Mouse (Mus musculus) limb, embryonic 13.5 days (tissue): ENCODE measurements at regions not wholly inside any gene's neighbourhood (a gene's known extent, or its start where the extent isn't known, plus 50 kb on each side); places are given as distances from the start of the nearest gene placed in this dataset.

Experiments
- ATAC-seq: fragments of 200-750 bp; cut with Nextera tagmentation; 2 replicates; pipeline ENCODE4 v1.8.0; 2017; ENCODE audit warnings: low read depth, moderate number of reproducible peaks, moderate TSS enrichment; ENCODE audit not compliant: low FRiP score
- H3K27ac ChIP-seq: fragments of 300-500 bp; sonication (generic); 2 replicates; pipeline ENCODE4 v1.5.1; 2015; ENCODE audit warnings: inconsistent platforms, mild to moderate bottlenecking, moderate library complexity
- H3K27me3 ChIP-seq: fragments of 300-500 bp; sonication (generic); 2 replicates; pipeline ENCODE4 v1.6.1; 2015; ENCODE audit warnings: mild to moderate bottlenecking, inconsistent platforms
- H3K36me3 ChIP-seq: fragments of 300-500 bp; sonication (generic); 2 replicates; pipeline ENCODE4 v1.6.1; 2015; ENCODE audit warnings: inconsistent platforms, mild to moderate bottlenecking, moderate library complexity
- H3K4me1 ChIP-seq: fragments of 300-500 bp; sonication (generic); 2 replicates; pipeline ENCODE4 v1.6.1; 2015; ENCODE audit warnings: inconsistent platforms
- H3K4me2 ChIP-seq: fragments of 300-500 bp; sonication (generic); replicated peaks from 2 replicates; pipeline ENCODE4 v1.6.1; 2015; ENCODE audit warnings: inconsistent platforms, mild to moderate bottlenecking, moderate library complexity
- H3K4me3 ChIP-seq: fragments of 300-500 bp; sonication (generic); 2 replicates; pipeline ENCODE4 v1.5.1; 2015; ENCODE audit warnings: moderate library complexity, mild to moderate bottlenecking, inconsistent platforms
- H3K9ac ChIP-seq: fragments of 300-500 bp; sonication (generic); 2 replicates; pipeline ENCODE4 v1.6.1; 2015; ENCODE audit warnings: mild to moderate bottlenecking, inconsistent platforms
- H3K9me3 ChIP-seq: fragments of 300-500 bp; sonication (generic); 2 replicates; pipeline ENCODE4 v1.6.1; 2016; ENCODE audit warnings: inconsistent platforms
- WGBS: fragments of 180-500 bp; shearing (Covaris S2); methylation state at CpG from one replicate; pipeline ENCODE4 v1.1.7; 2015; 5-methylcytosine and 5-hydroxymethylcytosine counted together

DNA sequence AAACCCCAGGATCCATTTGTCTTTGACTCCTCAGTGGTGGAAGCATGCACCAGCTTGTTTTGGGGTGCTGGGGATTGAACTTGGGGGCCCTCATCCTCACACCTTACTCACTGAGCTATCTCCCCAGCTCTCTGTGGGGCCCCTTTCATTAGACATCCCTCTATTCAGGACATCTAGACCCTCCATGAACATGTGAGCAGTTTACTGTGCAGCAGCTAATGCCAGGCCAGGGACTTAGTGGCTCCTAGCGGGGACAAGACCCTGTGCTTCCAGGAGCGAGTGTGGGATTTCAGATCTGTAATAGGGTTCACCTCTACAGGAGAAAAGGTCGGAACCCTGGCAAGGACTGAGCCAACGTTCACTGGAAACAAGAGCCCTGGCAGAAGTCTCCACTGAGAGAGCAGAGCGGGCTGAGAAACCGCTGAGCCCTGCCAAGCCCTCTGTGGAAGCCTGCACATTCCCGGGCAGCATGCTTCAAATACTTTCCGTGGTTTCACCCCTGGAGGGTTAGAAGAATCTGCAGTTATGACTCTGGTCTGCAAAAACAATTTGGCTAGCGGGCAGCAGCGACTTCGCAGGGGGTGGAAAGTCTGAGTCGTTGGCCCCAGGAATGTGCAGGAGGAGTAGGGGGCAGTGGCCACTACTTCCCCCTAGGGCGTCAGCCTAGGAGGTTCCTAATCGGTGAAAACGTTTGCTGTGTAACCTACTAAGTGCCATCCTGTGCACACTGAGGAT, 125.6 kb downstream of the Smad6 start:
- ATAC-seq, result peak; percentile 90
- Histone ChIP-seq H3K4me1 (peaks cover 22% of the 10 kb centered on the region), H3K27me3 (no peaks in the 10 kb centered on the region), H3K9ac (no peak overlapping the region), H3K4me3 (no peak overlapping the region), H3K36me3 (no peaks in the 10 kb centered on the region), H3K4me2 (peak overlapping the region; percentile 42), H3K9me3 (no peaks in the 10 kb centered on the region), H3K27ac (peak overlapping the region; percentile 90)
- WGBS, result 12% methylated on average over 15 of the region's 15 CpGs

DNA sequence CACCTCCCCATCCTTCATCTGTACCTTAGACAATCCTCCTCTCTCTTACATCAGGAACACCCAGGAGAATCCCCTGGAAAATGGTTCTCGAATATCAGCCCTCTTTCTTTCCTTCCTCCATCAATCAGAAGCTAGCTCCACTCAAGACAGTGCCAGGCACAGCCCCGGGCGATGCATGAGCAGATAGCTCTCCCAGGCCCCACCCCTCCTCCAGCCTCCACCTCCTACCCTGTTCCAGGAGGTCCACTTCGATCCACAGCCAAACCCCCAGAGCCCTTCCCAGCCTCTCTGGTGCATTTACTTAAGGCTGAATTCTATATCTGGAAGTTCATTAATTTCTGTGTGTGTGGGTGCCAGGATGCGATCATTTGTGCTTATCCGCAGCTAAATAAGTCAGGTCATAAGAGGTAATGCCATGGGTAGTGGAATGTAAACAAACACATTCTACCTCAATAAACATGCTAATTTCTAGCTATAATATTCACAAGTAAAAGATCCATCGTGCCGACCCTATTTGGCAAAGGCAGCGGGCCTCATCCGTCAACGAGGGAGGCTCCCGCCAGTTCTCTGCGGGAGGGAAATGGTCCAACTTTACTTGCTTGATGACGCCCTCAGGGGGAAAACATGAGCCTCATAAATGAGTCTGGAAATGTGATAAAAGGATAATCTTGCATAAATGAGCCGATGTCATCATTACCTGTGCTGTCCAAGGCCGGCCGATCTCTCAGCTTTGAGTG, 129.5 kb downstream of the Smad6 start:
- WGBS, result 71% methylated on average over 17 of the region's 17 CpGs

DNA sequence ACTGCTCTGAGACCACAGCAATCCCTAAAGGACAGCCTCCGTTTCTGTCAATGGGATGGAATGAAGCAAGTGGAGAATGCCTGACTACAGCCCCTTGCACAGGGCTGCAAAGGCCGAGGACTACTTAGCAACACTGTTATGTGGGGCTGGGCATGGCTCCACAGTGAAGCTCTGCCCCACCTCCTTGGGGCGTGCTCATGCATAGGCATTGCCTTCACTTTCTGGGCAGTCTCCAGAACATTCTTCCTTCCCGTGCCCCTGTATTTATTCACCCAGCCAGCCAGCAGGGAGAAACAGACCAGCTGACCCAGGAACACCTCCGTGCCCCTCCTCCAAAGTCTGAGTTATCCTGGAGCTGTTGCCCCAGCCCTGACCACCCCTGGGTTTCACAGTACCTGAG, 131.1 kb downstream of the Smad6 start:
- no peak overlapping the region for H3K9ac ChIP-seq
- H3K27ac ChIP-seq, result no peak overlapping the region
- H3K36me3 ChIP-seq, result no peaks in the 10 kb centered on the region
- no peaks in the 10 kb centered on the region for H3K9me3 ChIP-seq
- 49% methylated on average over 5 of the region's 5 CpGs for WGBS
- H3K4me3 ChIP-seq, result no peak overlapping the region
- ATAC-seq, result no peak
- no peaks in the 10 kb centered on the region for H3K27me3 ChIP-seq
- H3K4me1 ChIP-seq, result peaks cover 21% of the 10 kb centered on the region
- H3K4me2 ChIP-seq, result no peak overlapping the region

More for the DNA sequence above, 129.5 kb downstream of the Smad6 start:
- Histone ChIP-seq H3K27me3 (no peaks in the 10 kb centered on the region), H3K27ac (no peak overlapping the region), H3K4me3 (no peak overlapping the region), H3K36me3 (no peaks in the 10 kb centered on the region), H3K9ac (no peak overlapping the region), H3K4me1 (peaks cover 38% of the 10 kb centered on the region), H3K4me2 (no peak overlapping the region), H3K9me3 (no peaks in the 10 kb centered on the region)
- no peak for ATAC-seq

DNA sequence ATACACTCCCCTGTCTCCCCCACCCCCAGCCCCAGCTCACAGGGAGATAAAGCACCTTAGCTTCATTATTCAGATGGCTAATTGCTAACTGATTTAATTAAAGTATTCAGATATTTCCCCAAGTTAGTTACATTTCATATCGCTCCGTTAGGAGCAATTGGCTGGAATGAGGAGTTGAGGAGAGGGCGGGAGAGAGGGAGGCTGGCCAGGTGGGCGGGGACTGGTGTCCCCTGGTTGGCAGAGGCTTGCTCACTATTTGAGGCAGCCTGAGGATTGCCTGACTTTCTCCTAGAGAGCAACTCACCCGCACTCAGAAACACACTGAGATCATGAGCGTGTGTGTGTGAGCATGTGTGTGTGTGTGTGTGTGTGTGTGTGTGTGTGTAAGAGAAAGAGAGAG, 131.8 kb upstream of the Smad3 start:
- H3K9me3 ChIP-seq, result no peaks in the 10 kb centered on the region
- H3K4me3 ChIP-seq, result no peak overlapping the region
- no peaks in the 10 kb centered on the region for H3K36me3 ChIP-seq
- no peak overlapping the region for H3K4me2 ChIP-seq
- 71% methylated on average over 6 of the region's 6 CpGs for WGBS
- ATAC-seq, result no peak
- H3K9ac ChIP-seq, result no peak overlapping the region
- peaks cover 19% of the 10 kb centered on the region for H3K4me1 ChIP-seq
- no peak overlapping the region for H3K27ac ChIP-seq
- no peaks in the 10 kb centered on the region for H3K27me3 ChIP-seq

DNA sequence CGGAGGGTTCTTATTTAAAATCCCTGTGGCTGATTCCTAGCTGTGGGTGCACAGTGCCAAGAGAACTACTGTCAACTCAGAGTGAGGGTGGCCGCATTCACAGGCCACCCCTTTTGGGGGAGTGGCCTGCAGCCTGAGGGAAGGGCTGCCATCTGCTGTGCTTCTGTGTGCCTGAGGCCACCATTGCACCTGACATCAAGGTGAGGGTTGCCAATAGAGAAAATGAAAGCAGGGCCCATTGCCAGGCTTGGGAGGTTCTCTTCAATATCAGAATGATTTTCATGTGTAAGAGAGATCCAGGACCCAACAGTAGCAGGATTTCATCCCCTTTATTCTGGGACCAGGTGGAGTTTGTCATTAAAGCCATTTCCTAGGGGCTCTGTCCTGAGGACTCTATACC, 127.2 kb upstream of the Smad3 start:
- WGBS, result 68% methylated on average over 2 of the region's 2 CpGs
- Histone ChIP-seq H3K4me1 (peaks cover 28% of the 10 kb centered on the region), H3K36me3 (no peaks in the 10 kb centered on the region), H3K27me3 (peaks cover 5% of the 10 kb centered on the region), H3K9ac (no peak overlapping the region), H3K27ac (no peak overlapping the region), H3K9me3 (no peaks in the 10 kb centered on the region; the same call in 1 of the 2 replicates), H3K4me3 (no peak overlapping the region), H3K4me2 (no peak overlapping the region)
- ATAC-seq, result no peak

DNA sequence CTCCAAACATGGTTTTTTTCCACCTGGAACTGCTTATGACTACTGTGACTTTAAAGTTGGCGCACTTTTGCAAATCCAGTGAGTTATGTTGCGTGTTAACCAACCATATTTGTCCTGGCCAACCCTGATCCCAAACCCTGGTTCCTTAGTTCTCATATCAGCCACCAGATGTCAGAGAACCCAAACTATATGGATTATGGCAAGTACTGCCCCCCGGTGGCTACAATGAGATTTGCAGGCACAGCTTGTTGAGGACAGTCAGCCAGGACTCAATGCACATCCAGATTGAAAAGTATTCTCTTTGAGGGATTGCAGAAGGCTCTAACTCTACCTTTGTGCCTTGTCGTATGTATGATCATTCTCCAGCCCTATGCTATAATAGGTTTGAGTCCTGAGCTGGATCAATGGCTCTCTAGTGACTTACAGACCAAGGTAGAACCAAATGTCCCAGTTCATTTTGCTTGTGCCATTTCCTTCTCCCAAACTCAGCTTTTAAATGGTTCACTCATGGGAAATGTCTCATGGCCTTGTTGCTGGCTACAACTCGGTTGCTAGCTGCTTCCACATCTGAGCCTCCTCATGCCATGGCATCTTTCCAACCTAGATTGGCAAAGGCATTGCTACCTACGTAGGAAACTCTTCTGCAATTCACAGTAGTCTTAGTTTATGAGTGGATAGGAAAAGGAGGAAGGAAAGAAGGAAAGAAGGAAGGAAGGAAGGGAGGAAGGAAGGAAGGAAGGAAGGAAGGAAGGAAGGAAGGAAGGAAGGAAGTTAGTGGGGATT, 126.1 kb upstream of the Smad3 start:
- Histone ChIP-seq H3K27ac (no peak overlapping the region), H3K9ac (no peak overlapping the region), H3K27me3 (peaks cover 7% of the 10 kb centered on the region), H3K9me3 (no peaks in the 10 kb centered on the region; the same call in 1 of the 2 replicates), H3K4me2 (no peak overlapping the region), H3K36me3 (no peaks in the 10 kb centered on the region), H3K4me1 (peaks cover 27% of the 10 kb centered on the region), H3K4me3 (no peak overlapping the region)
- ATAC-seq, result no peak
- 65% methylated on average over 6 of the region's 6 CpGs for WGBS

DNA sequence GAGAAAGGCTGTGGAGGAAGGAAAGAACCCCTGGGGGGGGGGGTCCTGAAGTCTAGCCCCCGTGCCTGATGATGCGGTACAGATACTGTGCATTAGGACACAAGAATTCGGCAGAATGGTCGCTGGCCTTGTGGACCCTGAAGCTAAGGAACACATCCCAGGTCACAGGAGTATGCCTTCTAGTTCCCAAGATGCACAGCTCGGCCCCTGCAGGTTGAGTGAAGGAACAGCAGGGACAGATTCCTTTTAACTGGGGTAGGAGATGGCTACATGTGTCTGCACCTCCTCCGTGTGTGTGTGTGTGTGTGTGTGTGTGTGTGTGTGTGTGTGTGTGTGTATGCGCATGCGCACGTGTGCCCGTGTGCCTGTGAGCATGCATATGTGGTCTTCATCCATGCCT, 123.9 kb upstream of the Smad3 start:
- 78% methylated on average over 10 of the region's 10 CpGs for WGBS
- Histone ChIP-seq H3K27me3 (peaks cover 13% of the 10 kb centered on the region), H3K4me1 (peaks cover 38% of the 10 kb centered on the region), H3K27ac (no peak overlapping the region), H3K4me2 (no peak overlapping the region), H3K36me3 (no peaks in the 10 kb centered on the region), H3K9ac (no peak overlapping the region), H3K4me3 (no peak overlapping the region), H3K9me3 (no peaks in the 10 kb centered on the region; the same call in 1 of the 2 replicates)
- ATAC-seq, result no peak

DNA sequence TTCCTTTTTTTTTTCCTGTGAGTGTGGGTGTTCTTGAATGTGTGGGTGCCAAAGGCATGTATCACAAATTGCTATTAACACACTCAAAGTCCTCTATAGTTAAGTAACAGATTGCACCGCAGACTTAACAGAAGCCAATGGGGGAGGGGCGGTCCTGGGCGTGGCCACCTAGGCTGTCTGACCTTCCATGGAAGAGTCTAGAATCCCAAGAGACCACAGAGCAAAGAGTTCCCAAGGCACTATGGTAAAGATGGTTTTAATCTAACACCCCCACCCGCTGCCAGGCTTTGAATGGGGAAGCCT, 123.4 kb upstream of the Smad3 start:
- Histone ChIP-seq H3K9me3 (no peaks in the 10 kb centered on the region; the same call in 1 of the 2 replicates), H3K4me1 (peaks cover 43% of the 10 kb centered on the region), H3K4me3 (no peak overlapping the region), H3K36me3 (no peaks in the 10 kb centered on the region), H3K9ac (no peak overlapping the region), H3K4me2 (peak overlapping the region; percentile 62; the same call in 1 of the 2 replicates), H3K27ac (no peak overlapping the region), H3K27me3 (peaks cover 14% of the 10 kb centered on the region)
- ATAC-seq, result no peak
- WGBS, result 63% methylated on average over 4 of the region's 4 CpGs

DNA sequence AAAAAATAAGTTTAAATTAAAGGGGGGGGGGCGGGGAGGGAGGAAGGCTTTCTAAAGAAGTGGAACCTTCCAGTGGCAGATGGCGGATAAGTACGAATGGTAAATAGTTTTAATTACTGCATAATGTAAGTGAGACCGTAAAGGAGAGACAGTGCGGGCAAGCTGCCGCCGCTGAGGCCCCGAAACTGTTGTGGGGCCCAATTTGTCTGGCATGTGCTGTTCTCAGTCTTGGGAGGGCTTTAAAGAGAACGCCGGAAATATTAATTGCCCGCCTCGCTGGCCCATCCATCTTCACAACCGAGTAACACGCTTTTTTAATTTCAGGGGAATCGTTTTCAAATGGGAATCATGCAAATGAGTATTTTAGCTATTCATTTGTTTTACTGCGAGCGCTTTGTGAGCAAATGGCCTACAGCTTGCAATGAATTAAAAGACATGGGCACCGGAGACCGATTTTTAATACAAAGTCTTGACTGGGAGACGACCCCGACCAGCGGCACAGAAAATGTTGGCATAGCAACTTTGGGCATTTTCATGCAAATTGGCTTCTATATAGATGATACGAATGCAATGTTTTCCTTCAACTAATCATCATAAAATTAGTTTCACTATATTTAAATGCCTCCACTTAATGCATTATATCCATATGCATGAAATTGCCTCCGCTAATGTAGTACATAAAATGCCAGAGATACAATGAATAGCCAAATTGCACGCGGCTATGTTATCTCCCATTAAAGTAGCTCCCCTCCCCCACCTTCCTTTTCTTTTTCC, 122.9 kb upstream of the Smad3 start:
- Histone ChIP-seq H3K27ac (no peak overlapping the region), H3K27me3 (peaks cover 20% of the 10 kb centered on the region), H3K36me3 (no peaks in the 10 kb centered on the region), H3K4me1 (peaks cover 47% of the 10 kb centered on the region), H3K4me3 (peak overlapping the region; percentile 23), H3K9ac (0 out of 2 replicates have a peak overlapping the region, but pooled peaks have one; percentile 35), H3K4me2 (peak overlapping the region; percentile 62), H3K9me3 (no peaks in the 10 kb centered on the region; the same call in 1 of the 2 replicates)
- ATAC-seq, result no peak
- WGBS, result 18% methylated on average over 26 of the region's 26 CpGs

DNA sequence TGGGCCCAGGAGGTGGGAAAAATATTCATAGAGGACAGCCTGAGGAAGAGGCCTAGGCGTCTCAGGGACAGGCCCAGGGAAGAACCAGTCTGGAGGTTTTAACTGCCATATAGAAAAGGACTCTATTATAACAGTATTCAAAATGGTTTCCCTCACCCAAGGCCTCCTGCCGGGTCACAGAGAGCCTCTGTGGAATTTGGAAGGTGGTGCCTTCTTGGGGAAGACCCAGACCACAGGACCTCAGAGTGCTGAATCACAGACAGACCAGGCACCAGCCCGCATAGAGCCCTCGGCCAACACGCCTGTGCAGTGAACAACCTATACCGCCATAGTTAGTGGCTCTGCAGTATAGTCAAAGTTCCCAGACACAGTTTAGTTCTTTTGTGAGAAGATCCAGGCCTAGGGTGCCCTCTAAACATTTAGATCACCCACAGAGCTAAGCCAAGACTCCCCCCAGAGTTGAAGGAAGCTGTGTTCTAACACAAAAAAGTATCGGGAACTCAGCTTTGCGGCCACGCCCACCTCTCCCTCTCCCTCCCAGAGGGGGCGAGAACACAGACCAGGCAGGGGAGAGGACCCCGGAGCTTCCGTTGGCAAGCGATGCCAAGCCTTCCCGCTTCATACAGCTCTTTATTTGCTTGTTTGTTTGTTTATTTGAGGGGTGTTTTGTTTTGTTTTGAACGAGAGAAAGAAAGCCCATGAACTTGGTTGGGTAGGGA, 122.1 kb upstream of the Smad3 start:
- ATAC-seq, result no peak
- Histone ChIP-seq H3K4me3 (peak overlapping the region; percentile 23), H3K36me3 (no peaks in the 10 kb centered on the region), H3K9me3 (no peaks in the 10 kb centered on the region; the same call in 1 of the 2 replicates), H3K27ac (no peak overlapping the region), H3K4me2 (peak overlapping the region; percentile 62), H3K4me1 (peaks cover 45% of the 10 kb centered on the region), H3K27me3 (peaks cover 20% of the 10 kb centered on the region), H3K9ac (no peak overlapping the region; the same call in 1 of the 2 replicates)
- 27% methylated on average over 15 of the region's 15 CpGs for WGBS

DNA sequence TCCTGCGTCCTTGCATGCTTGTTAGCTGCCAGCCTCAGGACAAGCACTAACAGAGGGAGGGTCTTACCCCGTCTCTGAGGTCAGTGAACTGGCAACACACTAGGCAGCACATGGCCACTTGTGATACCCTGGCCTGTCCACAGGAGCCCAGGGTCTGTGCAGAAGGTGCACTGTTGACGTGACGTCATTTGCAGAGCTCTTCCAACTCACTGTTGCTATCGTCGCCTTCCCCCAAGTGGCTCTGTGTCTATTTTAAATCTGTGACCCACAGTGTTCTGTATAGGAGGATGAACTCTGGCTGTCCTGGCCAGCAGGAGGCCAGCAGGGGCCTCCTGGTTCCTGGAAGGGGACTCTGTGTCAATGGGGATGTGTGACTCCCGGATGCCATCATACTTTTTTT, 120.1 kb upstream of the Smad3 start:
- WGBS, result 76% methylated on average over 7 of the region's 7 CpGs
- peaks cover 20% of the 10 kb centered on the region for H3K27me3 ChIP-seq
- ATAC-seq, result no peak

More for the DNA sequence above, 120.1 kb upstream of the Smad3 start:
- H3K9ac ChIP-seq, result no peak overlapping the region
- H3K36me3 ChIP-seq, result no peaks in the 10 kb centered on the region
- H3K4me2 ChIP-seq, result no peak overlapping the region
- H3K9me3 ChIP-seq, result no peaks in the 10 kb centered on the region
- H3K4me3 ChIP-seq, result no peak overlapping the region
- H3K4me1 ChIP-seq, result peaks cover 44% of the 10 kb centered on the region
- no peak overlapping the region for H3K27ac ChIP-seq
